Mouse (Mus musculus) C3H10T1/2 (cell line): ENCODE results near the gene Gm21852. TPM values are rescaled to one million over a fixed set of nuclear protein-coding genes. Genes with fewer than 3 reads are reported as not detected.

ENCODE experiments used
- polyA plus RNA-seq, 2 experiments: library from polyadenylated mRNA; unstranded; fragments of >200 nt; fragmentation: generic; extraction: Trizol; gene quantifications; one replicate each; pipeline ENCODE4 v1.2.1; 2012; ENCODE audit warnings: missing spikeins in 2 of 2

Gm21852 gene
- polyA plus RNA-seq: not detected

GRCm38 (mm10) chrY:40651896-40652295 lies at the start of gene Gm21852:
Gene Gm21852 (minus strand): TSS chrY:40651996.

Other genes with a start within 250 kb of the Gm21852 start
- gene Gm21797, start 123.8 kb upstream of the Gm21852 start, polyA plus RNA-seq: not detected
- not detected for gene Gm20795, start 152.9 kb upstream of the Gm21852 start, polyA plus RNA-seq